Mouse (Mus musculus): ENCODE data around the gene Tnfrsf9. TPM values are rescaled to one million over a fixed set of nuclear protein-coding genes. Genes with fewer than 3 reads are reported as not detected.
"Not testable (repeated sequence)": the region's sequence is repeated elsewhere in the genome, so short reads cannot be mapped to it uniquely, and the experiment has no call there.

Gene Tnfrsf9
- polyA plus RNA-seq (2015; fragmentation: Nextera tagmentation; extraction: Ambion mirVana), result 0.19 and 0.29 TPM in 2 replicates

DNA sequence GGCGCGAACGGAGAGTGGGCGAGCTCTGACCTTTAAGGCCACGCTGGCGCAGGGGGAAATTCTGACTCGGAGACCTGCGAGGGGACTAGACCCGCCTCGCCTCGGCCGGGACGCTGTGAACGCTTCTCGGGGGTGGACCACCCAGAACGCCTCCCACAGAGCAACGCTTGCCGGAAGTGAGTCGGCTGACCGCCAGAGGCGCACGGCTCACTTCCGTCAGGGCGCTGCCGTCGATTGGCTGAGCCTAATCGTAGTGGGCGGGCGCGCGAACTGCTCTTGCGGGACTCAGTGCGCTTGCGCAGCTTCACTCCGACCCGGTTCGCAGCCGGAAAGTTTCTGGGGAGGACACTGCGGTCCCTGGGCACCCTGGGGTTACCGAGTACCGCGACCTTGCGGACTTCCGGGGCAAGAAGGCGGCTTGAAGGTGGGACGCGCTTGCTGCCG lies at the start of gene Tnfrsf9, which contains the start of gene Park7:
Gene Tnfrsf9, plus strand, starts transcription at position 273 of the 444 bp plus-strand sequence.
Gene Park7, minus strand, starts transcription at position 148 of the 444 bp plus-strand sequence.
- H3K4me2 ChIP-seq (replicated peaks), result peak within 1 kb of the TSS; percentile 61
- H3K9me3 ChIP-seq, result no peaks in the 10 kb centered on the region
- no peaks in the 10 kb centered on the region for H3K27me3 ChIP-seq
- WGBS, result under 1% methylated on average over 48 of the region's 48 CpGs
- H3K4me3 ChIP-seq, result peak within 1 kb of the TSS; percentile 85
- peak within 1 kb of the TSS; percentile 82 for H3K9ac ChIP-seq (replicated peaks)
- peaks cover 25% of the 10 kb centered on the region for H3K4me1 ChIP-seq
- peak within 1 kb of the TSS; percentile 82 for H3K27ac ChIP-seq (replicated peaks)
- H3K36me3 ChIP-seq, result no peaks in the 10 kb centered on the region
- ATAC-seq (replicated peaks), result peak; percentile 88

DNA sequence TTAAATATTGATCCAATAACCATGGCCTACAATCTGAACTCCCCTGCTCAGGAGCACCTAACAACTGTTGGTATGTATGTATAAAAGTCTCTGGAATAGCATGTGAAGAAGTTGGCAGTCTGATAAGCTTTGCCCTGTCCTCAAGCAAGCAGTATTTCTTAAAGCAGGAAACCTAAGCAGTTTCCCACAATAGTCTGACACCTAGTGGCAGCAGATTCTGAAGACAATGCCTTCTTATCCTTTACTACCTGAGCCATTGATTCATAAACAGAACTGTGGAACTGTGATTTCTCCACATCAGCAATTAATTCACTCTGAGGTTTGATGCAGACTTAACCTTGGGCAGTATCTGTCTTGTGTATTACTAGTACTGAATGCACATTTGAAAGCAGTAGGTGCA lies 49.0 kb upstream of the Tnfrsf9 start:
- no peak for ATAC-seq (replicated peaks)
- H3K9me3 ChIP-seq, result no peaks in the 10 kb centered on the region
- no peak overlapping the region for H3K4me3 ChIP-seq
- no peak overlapping the region for H3K9ac ChIP-seq (replicated peaks)
- no peak overlapping the region for H3K27ac ChIP-seq (replicated peaks)
- no peaks in the 10 kb centered on the region for H3K4me1 ChIP-seq
- no peak overlapping the region for H3K4me2 ChIP-seq (replicated peaks)
- no peaks in the 10 kb centered on the region for H3K27me3 ChIP-seq
- peaks cover 23% of the 10 kb centered on the region for H3K36me3 ChIP-seq

DNA sequence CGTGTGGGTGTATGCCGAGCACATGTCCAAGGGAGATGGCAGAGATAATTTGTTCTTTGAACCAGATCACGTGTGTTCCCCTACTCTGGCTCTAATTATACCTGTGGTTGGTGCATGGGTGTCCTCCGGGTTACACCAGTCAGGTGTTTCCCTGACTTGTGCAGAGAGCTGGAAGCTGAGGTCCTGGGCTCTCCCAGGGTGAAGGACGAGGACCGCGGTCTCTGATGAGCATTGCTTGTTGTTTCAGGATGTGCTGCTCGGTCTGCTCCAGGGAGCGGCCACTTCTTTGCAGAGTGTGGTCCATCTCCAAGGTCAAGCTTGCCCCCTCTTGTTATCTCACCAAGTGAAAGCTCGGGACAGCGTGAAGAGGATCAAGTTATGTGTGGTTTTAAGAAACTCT lies 48.3 kb upstream of the Tnfrsf9 start:
- peaks cover 23% of the 10 kb centered on the region for H3K36me3 ChIP-seq
- no peak overlapping the region for H3K27ac ChIP-seq (replicated peaks)
- 95% methylated on average over 11 of the region's 11 CpGs for WGBS
- H3K4me2 ChIP-seq (replicated peaks), result no peak overlapping the region
- no peaks in the 10 kb centered on the region for H3K9me3 ChIP-seq
- no peak overlapping the region for H3K4me3 ChIP-seq
- H3K4me1 ChIP-seq, result peaks cover 2% of the 10 kb centered on the region
- ATAC-seq (replicated peaks), result no peak
- no peaks in the 10 kb centered on the region for H3K27me3 ChIP-seq
- no peak overlapping the region for H3K9ac ChIP-seq (replicated peaks)

DNA sequence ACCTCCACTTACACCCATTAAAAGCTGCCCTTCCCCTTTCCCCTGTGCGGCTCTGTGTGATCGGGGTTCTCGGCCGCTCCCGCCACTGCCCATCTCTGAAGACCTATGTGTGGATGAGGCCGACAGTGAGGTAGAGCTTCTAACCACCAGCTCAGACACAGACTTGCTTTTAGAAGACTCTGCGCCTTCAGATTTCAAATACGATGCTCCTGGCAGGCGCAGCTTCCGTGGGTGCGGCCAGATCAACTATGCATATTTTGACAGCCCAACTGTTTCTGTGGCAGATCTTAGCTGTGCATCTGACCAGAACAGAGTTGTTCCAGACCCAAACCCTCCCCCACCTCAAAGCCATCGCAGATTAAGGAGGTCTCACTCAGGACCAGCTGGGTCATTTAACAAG lies 47.9 kb upstream of the Tnfrsf9 start:
- H3K4me2 ChIP-seq (replicated peaks), result no peak overlapping the region
- peaks cover 23% of the 10 kb centered on the region for H3K36me3 ChIP-seq
- no peaks in the 10 kb centered on the region for H3K9me3 ChIP-seq
- WGBS, result 95% methylated on average over 11 of the region's 12 CpGs
- H3K9ac ChIP-seq (replicated peaks), result no peak overlapping the region
- no peak overlapping the region for H3K27ac ChIP-seq (replicated peaks)
- peaks cover 6% of the 10 kb centered on the region for H3K4me1 ChIP-seq
- H3K4me3 ChIP-seq, result no peak overlapping the region
- no peak for ATAC-seq (replicated peaks)
- H3K27me3 ChIP-seq, result no peaks in the 10 kb centered on the region

DNA sequence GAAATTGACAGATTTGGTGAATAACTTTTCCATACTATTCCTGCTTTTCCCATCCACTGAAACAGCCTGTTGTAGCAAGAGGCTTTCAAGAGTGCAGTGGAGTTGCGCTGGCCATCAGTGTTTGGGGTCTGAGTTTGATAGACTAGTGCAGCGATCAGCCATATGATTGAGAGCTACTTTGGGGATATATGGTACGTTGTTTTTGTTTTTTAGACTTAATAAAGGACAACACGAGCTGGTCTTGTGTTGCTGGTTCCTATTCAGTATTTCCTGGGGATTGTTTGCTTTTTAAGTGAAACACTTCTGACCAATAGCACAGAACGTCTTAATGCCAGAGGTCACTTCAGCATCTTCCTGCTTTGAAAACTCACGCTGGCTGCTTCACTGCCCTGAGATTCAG lies 46.2 kb upstream of the Tnfrsf9 start:
- Histone ChIP-seq H3K36me3 (peaks cover 23% of the 10 kb centered on the region), H3K9me3 (no peaks in the 10 kb centered on the region), H3K27ac (replicated peaks) (no peak overlapping the region), H3K4me2 (replicated peaks) (no peak overlapping the region), H3K4me1 (peaks cover 16% of the 10 kb centered on the region), H3K9ac (replicated peaks) (no peak overlapping the region), H3K4me3 (no peak overlapping the region), H3K27me3 (no peaks in the 10 kb centered on the region)
- WGBS, result 89% methylated on average over 6 of the region's 6 CpGs
- ATAC-seq (replicated peaks), result no peak

DNA sequence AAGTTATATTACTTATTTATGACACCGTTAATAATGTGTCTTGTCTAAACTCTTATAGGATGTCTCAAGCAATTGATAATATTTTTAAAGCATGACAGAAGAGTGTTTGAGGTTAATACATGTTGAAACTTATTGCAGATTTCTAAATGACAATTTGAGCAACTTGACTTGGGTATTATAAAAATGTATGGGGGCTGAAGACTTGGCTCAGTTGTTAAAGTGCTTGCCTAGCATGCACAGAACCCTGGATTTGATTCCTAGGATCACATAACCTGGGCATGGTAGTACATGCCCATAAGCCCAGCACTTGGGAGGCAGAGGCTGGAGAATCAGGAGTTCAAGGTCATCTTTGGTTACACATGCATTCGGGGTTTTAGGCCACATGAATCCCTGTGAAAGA lies 45.5 kb upstream of the Tnfrsf9 start:
- Histone ChIP-seq H3K36me3 (peaks cover 23% of the 10 kb centered on the region), H3K27me3 (no peaks in the 10 kb centered on the region), H3K9ac (replicated peaks) (no peak overlapping the region), H3K4me2 (replicated peaks) (no peak overlapping the region), H3K4me1 (peaks cover 16% of the 10 kb centered on the region), H3K27ac (replicated peaks) (no peak overlapping the region), H3K9me3 (no peaks in the 10 kb centered on the region), H3K4me3 (no peak overlapping the region)
- ATAC-seq (replicated peaks), result no peak
- 92% methylated on average over 2 of the region's 2 CpGs for WGBS

DNA sequence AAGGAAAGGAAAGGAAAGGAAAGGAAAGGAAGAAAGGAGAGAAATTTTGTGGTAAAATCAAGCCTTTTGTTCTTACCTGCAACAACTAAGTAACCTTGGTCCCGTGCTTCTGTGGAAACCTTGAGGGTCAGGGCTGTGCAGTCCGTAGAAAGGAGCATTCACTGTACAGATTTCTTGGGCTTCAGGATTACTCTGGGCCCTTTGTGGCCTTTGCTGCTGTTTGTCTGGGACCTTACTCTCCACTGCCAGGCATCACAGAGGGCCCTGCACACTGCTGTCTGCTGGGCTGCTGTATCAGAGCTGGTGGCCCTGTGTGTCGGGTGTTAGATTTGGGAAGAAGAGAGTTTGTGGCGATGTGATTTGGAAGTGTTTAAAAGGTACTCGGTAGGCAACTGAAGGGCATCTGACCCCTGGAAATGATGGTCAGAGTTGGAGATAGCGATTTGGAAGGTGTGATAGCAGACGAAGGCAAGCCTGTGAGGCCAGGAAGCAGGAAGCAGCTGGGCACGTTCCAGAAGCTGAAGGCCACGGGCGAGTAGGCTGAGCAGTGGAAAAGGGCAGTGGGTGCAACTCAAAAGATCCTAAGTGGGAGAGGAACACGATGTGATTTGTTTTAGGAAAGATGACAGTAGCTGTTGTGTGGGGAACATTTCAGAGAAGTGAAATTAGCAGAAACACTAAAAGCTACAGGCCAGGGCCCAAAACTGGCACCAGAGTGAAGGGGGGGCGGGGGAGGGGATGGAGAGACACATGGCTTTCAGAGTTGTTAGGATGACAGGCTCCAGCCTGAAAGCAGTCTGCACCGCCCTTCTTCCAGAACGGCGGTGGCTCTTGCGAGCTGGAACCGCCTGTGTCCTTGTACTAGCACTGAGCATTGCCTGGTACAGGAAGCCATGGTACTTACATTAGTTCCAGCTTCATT lies 44.8 kb upstream of the Tnfrsf9 start:
- Histone ChIP-seq H3K9ac (replicated peaks) (no peak overlapping the region), H3K9me3 (no peaks in the 10 kb centered on the region), H3K27ac (replicated peaks) (no peak overlapping the region), H3K27me3 (no peaks in the 10 kb centered on the region), H3K36me3 (peaks cover 23% of the 10 kb centered on the region), H3K4me2 (replicated peaks) (no peak overlapping the region), H3K4me1 (peaks cover 16% of the 10 kb centered on the region), H3K4me3 (no peak overlapping the region)
- 79% methylated on average over 17 of the region's 17 CpGs for WGBS
- ATAC-seq (replicated peaks), result no peak

DNA sequence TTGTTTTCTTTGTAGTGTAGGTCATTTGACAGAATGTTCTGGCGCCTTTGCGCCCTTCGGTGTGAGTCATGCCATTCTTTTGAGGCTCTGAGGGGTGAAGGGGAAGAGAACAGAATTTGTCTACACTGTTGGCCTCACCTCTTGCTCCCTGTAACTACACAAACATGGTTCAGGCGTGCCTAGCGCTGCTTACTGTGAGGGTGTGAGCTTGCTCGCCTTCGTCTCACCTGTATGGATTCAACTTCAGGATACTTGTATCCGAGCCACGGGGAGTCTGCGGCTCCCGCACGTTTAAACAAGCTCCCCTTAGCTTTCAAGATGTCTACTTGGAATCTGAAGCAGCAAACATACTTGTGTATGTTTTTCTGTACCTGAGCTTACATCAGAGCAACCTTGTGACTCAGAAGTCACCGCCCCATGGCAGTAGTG lies 43.4 kb upstream of the Tnfrsf9 start:
- Histone ChIP-seq H3K4me3 (no peak overlapping the region), H3K27me3 (no peaks in the 10 kb centered on the region), H3K9ac (replicated peaks) (no peak overlapping the region), H3K27ac (replicated peaks) (no peak overlapping the region), H3K36me3 (peaks cover 21% of the 10 kb centered on the region), H3K4me2 (replicated peaks) (no peak overlapping the region), H3K4me1 (peaks cover 16% of the 10 kb centered on the region), H3K9me3 (no peaks in the 10 kb centered on the region)
- WGBS, result 82% methylated on average over 13 of the region's 13 CpGs
- no peak for ATAC-seq (replicated peaks)

DNA sequence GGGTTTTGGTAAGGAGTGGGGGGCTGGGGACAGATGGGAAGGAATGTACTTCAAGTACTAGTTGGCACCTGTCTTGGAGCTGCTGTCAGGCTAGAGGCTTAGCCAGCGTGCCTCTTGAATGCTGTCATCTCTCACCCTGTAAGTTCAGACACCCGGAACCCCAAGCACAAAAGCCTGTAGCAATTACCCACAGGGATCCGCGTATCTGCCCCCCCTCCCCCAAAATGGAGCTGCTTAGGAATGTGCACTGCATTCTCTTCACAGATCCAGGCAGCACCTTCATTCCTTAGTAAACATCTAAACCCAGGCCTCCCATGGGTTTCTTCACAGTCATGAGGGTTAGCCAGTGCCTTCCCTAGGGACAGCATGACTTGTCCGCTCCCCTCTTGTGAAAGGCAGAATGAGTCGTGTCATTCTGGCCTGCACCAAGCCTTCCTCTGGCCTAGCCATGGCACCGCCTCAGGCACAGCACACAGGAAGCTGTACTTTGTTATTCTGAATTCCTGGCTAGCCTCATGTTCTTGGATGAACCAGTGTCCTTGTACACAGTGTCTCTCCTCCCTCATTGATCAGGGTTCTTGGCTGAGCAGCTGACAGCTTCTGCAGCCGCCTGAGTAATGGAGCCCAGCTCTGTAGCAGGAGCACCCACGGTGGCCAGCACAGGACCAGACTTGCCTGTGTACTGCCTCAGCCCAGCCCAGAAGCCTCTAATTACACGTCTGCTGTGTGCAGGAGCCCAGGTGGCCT lies 42.8 kb upstream of the Tnfrsf9 start:
- 28% methylated on average over 10 of the region's 10 CpGs for WGBS
- 0 out of 2 replicates have a peak, but pooled peaks have one; percentile 29 for ATAC-seq (replicated peaks)
- H3K27ac ChIP-seq (replicated peaks), result no peak overlapping the region; the same call in 1 of the 2 replicates

DNA sequence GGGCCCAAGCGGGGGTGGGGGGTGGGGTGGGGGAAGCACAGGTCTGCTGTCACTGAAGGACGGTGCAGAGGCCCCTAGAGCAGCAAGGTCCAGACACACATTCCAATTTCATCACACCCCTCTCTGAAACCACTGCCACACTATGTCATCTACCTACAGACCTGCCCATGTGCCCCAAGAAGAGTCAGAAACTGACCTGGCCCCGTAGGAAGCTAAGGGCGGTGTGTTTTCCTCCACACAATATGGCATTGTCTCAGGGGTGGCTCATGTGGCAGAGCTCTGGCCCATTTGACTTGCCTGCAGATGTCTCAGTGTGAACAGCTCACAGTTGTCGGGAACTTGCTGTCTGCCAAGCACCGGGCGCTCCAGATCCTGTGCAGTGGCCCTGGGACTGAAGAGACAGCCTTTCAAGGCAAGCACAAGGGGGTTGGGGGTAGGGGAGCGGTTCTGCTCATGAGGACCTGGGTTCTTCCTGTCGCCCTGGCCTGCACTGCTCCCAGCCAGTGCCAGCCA lies 42.2 kb upstream of the Tnfrsf9 start:
- 43% methylated on average over 9 of the region's 9 CpGs for WGBS

More for the DNA sequence above, 42.8 kb upstream of the Tnfrsf9 start:
- H3K9ac ChIP-seq (replicated peaks), result no peak overlapping the region
- no peak overlapping the region for H3K4me3 ChIP-seq
- H3K9me3 ChIP-seq, result no peaks in the 10 kb centered on the region
- H3K4me1 ChIP-seq, result peaks cover 16% of the 10 kb centered on the region
- no peaks in the 10 kb centered on the region for H3K27me3 ChIP-seq
- no peak overlapping the region for H3K4me2 ChIP-seq (replicated peaks)
- peaks cover 15% of the 10 kb centered on the region for H3K36me3 ChIP-seq

DNA sequence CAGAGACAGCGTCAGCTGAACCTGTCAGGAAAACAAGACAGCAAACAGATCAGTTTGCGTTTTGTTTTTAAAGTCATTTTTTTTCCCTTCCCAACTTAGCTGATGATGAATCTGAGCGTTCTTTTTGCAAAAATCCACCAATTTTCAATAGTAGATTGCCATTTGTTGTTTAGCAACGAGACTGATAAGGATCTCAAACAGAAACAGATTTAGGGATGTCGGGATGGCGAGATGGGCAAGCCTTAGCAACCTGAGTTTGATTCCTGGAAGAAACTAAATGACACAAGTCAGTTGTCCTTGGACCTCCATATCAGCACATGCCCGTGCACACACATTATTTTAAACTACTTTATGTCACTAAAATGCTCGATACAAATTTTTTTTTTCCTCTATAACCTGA lies 41.7 kb upstream of the Tnfrsf9 start:
- WGBS, result 89% methylated on average over 8 of the region's 8 CpGs
- no peak for ATAC-seq (replicated peaks)
- H3K27me3 ChIP-seq, result no peaks in the 10 kb centered on the region
- no peak overlapping the region; the same call in 1 of the 2 replicates for H3K27ac ChIP-seq (replicated peaks)
- H3K9ac ChIP-seq (replicated peaks), result no peak overlapping the region
- H3K9me3 ChIP-seq, result no peaks in the 10 kb centered on the region
- no peak overlapping the region for H3K4me3 ChIP-seq
- H3K4me2 ChIP-seq (replicated peaks), result no peak overlapping the region
- peaks cover 16% of the 10 kb centered on the region for H3K4me1 ChIP-seq
- H3K36me3 ChIP-seq, result peaks cover 4% of the 10 kb centered on the region

More for the DNA sequence above, 42.2 kb upstream of the Tnfrsf9 start:
- no peak for ATAC-seq (replicated peaks)
- no peak overlapping the region for H3K4me2 ChIP-seq (replicated peaks)
- H3K27ac ChIP-seq (replicated peaks), result no peak overlapping the region; the same call in 1 of the 2 replicates
- H3K4me1 ChIP-seq, result peaks cover 16% of the 10 kb centered on the region
- H3K9me3 ChIP-seq, result no peaks in the 10 kb centered on the region
- H3K9ac ChIP-seq (replicated peaks), result no peak overlapping the region
- peaks cover 9% of the 10 kb centered on the region for H3K36me3 ChIP-seq
- H3K27me3 ChIP-seq, result no peaks in the 10 kb centered on the region
- H3K4me3 ChIP-seq, result no peak overlapping the region

DNA sequence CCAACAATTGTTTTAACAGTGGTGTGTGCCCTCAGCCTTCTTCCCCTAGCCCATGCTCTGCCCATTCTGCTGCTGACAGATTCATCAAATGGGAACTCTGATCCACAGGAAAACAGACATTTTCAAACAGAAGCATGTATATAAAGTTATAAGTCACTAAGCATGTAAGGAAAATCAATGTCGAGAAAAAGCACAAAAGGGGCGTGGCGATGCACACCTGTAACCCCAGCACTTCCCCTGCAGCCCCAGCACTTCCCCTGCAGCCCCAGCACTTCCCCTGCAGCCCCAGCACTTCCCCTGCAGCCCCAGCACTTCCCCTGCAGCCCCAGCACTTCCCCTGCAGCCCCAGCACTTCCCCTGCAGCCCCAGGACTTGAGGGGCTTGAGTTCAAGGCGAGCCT lies 39.9 kb upstream of the Tnfrsf9 start:
- H3K4me3 ChIP-seq; H3K27ac ChIP-seq (replicated peaks); H3K36me3 ChIP-seq; H3K9ac ChIP-seq (replicated peaks); H3K4me2 ChIP-seq (replicated peaks); H3K9me3 ChIP-seq; ATAC-seq (replicated peaks); H3K27me3 ChIP-seq: not testable (repeated sequence)
- peaks cover 16% of the 10 kb centered on the region for H3K4me1 ChIP-seq
- WGBS, result 79% methylated on average over 4 of the region's 4 CpGs
